Mouse (Mus musculus) right cerebral cortex, postnatal 10 days (tissue): ENCODE data around the gene Ddit4.
A peak's percentile ranks its signal among the peaks of the same experiment; 100 is the strongest.

Experiments used
- DNase-seq, 2 experiments: peaks; one replicate each; pipeline ENCODE4 v3.0.0; 2021; ENCODE audit warnings: low spot score in 2 of 2

Ddit4 gene

GRCm38 (mm10) chr10:59972534-59972933, 20.9 kb upstream of the Ddit4 start:
- DNase-seq, result no peak

DNA sequence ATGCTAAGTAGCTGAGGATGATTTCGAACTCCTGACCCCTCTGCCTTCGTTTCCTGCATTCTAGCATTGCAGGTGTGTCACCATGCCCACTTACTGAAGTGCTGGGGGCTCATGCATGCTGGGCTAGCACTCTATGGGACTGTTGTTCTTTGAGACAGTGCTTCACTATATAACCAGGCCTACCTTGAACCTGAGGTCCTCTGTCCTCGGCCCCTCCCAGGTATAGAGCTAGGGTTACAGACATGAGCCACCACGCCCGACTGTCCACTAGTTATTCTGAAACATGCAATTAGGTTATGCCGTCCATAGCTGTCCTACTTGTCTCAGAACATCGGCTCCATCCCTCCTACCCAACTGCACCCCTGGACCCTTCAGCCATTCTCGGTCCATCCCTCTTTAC, 20.2 kb upstream of the Ddit4 start:
- no peak for DNase-seq

DNA sequence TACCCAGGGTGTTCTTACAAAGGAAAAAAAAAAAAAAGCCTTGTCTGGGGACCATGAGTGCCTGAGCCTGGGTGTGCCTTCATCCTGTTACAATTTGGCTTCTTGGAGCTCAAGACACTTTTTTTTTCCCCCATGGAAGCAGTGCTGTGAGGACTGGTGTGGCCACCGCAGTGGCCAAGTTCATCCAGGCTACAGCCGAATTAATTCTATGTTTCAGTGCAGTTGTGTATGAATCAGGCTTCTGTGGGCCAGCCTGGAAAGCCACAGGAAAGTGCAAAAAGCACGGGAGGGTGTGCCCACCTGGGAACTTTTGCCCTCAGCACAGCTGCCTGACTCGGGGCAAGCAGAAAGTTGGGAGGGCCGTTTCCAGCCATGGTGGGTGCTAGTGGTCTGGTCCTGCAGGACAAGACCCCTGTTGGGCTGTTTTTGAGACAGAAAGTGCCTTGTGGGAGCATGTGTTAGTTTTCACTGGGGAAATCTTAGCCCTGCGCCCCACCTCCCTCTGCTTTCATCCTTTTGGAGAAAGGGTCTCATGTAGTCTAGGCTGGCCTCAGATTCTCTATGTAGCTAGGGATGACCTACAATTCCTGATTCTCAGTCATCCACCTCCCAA, 18.9 kb upstream of the Ddit4 start:
- no peak for DNase-seq

- DNase-seq, result peak; percentile 78 to 84
Measured at GRCm38 (mm10) chr10:59969821-59970449, 18.3 kb upstream of the Ddit4 start.

- no peak for DNase-seq
Measured at GRCm38 (mm10) chr10:59967309-59967942, 15.8 kb upstream of the Ddit4 start.

DNA sequence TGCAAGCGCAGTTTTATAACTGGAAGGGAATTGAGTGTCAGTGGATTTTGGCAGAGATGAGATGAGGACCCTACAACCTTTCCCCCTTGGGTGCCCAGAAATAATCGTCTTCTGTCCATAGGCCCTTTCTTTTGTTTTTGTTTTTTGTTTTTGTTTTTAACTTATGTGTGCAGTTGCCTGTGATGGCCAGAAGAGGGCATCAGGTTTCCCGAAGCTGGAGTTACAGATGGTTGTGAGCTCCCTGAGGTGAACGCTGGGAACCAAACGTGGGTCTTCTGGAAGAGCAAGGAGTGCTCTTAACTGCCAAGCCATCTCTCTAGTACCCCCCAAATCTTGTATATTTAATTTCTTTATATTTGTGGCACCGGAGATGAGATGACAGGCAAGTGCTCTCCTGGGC, 15.1 kb upstream of the Ddit4 start:
- DNase-seq, result no peak

- DNase-seq, result no peak
Measured at GRCm38 (mm10) chr10:59965788-59966187, 14.2 kb upstream of the Ddit4 start.

DNA sequence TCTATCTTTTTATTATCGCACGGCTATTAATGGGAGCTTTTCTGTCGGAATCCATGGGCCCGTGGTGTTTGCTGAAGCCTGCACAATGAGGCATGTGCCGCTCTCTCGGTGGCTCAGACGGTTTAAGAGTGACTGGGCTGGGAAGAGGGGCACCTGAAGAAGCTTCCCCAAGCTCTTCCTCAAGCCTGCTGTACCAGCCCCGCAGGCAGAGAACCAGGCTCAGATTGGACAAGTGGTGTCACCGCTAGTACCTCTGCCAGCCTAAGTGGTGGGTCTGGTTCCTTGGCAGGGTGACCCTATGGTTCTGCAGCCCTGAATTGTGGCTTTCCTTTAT, 13.7 kb upstream of the Ddit4 start:
- no peak for DNase-seq

DNA sequence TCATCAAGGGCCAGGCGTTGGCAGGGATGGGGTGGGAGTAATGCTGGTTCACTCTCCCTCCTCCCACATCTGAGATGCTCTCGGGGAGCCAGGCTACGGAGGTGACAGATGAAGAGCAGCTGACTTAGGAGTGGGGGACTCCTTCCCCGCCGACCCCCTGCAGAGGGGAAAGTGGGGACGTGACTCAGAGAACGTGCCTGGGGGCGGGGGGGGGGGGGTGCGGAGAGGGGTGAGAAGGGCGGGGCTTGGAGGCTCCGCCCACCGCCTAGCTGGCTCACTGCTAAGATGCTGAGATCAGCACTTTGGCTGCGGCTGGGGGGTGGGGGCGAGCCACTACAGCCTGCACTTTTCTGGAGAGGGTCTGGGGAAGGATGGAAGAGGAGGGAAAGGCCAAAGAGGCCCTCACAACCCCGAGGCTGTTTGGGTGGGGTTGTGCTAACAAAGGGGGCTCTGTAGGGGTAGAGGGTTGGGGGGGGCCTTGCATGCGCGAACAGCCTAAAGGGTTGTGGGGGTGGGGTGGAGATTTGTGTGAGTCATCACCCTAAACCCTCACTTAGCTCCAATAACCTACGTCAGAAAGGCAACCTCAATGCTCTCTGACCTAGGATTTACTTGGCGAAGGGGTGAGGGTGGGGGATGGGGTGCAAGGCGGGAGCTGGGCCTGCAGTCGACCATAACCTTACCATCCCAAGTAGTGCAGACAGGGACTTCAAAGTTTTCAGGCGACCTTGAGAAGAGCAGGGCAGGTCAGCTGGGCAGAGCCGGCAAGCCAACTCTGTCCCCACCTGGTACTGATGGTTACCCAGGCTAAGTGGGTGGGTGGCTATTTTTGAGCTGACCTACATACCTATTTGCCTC, 13.1 kb upstream of the Ddit4 start:
- no peak for DNase-seq

GRCm38 (mm10) chr10:59963609-59964008, 12.0 kb upstream of the Ddit4 start:
- no peak for DNase-seq

GRCm38 (mm10) chr10:59959517-59959916, 7.9 kb upstream of the Ddit4 start:
- DNase-seq, result no peak

- no peak for DNase-seq
Measured at GRCm38 (mm10) chr10:59958458-59958857, 6.8 kb upstream of the Ddit4 start.

DNA sequence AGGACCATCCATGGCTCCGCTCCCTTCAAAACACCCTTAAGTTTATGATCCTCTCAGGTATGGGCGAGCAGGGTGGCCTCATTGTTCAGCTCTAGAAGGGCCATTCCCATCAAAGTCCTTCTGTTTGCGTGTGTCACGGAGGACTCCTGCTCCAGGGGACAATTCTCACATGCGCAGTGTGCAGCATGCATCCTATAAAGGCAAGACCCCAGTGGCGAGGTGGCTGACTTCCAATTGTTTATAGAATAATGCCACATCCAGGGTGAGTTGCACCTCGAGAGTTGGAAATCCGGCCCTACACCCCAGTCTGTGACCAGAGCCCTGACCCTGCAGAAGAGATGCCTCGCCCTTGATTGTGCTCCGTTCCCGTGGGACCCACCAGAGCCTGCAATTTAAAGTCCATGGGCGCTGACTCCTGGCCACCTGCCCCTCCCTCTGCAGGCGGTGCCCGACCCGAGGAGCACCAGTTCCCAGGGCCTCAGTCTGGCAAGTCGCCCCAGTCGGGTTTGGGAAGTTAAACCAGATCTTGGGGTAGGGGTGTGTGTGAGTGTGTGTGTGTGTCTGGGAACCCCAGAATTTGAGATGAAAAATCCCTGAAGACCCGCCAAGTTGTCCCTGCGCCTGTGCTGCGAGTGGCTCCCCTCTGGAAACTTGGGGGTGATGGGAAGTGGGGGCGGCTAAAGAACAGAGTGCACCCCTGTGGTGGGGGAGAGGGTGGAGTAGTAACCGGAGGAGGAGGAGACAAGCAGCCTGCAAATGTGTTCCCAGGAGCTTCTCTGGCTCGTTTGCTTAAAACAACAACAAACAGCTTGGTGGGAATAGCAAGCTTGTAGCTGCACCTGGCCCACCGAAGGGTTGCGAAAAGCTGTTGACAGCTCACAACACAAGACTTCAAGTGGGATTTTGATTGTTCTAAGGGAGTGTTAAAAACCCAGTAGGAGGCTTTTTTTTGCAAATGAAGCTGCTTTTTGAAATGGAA, 5.8 kb upstream of the Ddit4 start:
- DNase-seq, result peak; percentile 69 to 70

- DNase-seq, result peak in 1 of 2 experiments; percentile 57
Measured at GRCm38 (mm10) chr10:59956681-59957080, 5.0 kb upstream of the Ddit4 start.

- no peak for DNase-seq
Measured at GRCm38 (mm10) chr10:59953564-59954039, 2.0 kb upstream of the Ddit4 start.

DNA sequence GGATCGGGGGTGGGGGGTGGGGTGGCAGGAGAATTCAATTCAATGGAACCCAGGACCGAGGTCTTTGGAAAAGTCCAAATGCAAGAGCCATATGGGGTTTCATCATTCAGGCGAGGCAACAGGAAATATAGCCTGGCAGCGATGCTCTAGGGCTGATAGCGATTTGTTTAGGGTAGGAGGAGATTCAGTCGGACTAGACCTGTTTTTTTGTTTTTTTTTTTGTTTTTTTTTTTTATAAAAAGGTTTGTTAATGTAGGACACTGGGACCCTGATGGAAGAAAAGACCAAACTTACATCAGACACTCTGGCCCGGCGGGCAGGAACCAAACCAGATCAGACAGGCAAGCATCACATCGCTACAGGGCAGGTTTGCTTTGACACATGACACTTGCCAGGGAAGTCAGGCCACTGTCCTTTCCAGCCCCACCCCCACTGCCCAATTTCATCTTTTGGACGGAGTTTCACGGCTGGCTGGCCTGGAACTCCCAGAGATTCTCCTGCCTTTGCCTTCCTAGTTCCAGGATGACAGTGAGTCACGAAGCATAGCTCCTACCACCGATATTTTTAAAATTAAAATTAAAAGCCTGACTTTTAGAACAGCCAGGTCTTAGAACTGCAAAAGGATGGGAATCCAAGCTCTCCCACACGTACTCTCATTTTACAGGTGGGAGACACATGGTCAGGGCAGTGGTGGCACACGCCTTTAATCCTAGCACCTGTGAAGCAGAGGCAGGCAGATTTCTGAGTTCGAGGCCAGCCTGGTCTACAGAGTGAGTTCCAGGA, 1.3 kb upstream of the Ddit4 start:
- peak in 1 of 2 experiments; percentile 51 for DNase-seq

DNA sequence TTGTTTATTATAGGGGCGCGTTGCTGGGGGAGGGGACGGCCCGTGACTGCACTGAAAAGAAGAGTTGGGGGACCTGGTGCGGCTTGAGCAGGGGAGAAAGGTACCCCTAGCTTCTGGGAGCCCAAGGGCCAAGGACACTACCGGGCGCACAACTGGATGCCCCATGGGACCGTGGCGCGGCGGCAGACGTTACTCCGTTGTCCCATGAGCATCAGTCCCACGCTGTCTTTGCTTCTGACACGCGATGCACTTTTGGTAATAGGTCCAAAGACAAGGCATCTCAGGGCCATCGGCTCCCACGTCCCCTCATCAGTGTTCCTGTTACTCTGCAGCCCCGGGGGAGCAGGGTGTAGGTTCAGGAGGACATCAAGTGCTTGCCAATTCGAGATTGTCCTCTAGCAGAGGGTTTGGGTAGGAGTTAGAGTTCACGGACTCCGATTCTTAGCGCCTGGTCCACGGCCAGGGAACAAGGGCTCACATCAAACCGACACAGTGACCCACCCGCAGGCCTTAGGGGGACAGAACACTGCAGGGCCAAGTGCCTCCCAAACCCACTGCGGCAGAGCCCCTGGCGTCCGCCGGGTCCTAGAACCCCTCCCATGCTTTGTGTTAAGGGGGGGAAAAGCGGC, 632 bp upstream of the Ddit4 start:
- DNase-seq, result peak; percentile 80 to 84

GRCm38 (mm10) chr10:59950716-59951191, 880 bp downstream of the Ddit4 start:
- DNase-seq, result peak; percentile 87 to 89

GRCm38 (mm10) chr10:59949783-59950605, 1.6 kb downstream of the Ddit4 start:
- DNase-seq, result no peak
